Mouse (Mus musculus) left cerebral cortex, postnatal 25 days (tissue): Measurements from ENCODE around the gene Traf3ip2. TPM values are rescaled to one million over a fixed set of nuclear protein-coding genes. Genes with fewer than 3 reads are reported as not detected.
A peak's percentile ranks its signal among the peaks of the same experiment; 100 is the strongest.

Experiments used
- DNase-seq, 2 experiments: peaks; one replicate each; pipeline ENCODE4 v3.0.0; 2022; ENCODE audit warnings: low spot score in 2 of 2, mixed read lengths in 1 of 2
- intact Hi-C: fragments of 180-260 bp; cut with DNase I; formaldehyde crosslinking; loops from one replicate; pipeline ENCODE4 v1.15.1; 2025
- total RNA-seq, 2 experiments: library from RNA; stranded (reverse); gene quantifications; 2 replicates each; pipeline ENCODE4 v1.2.3; 2021

Gene Traf3ip2
- total RNA-seq, 2 experiments from 2014 or later, result 0.43 to 0.92 TPM

DNA sequence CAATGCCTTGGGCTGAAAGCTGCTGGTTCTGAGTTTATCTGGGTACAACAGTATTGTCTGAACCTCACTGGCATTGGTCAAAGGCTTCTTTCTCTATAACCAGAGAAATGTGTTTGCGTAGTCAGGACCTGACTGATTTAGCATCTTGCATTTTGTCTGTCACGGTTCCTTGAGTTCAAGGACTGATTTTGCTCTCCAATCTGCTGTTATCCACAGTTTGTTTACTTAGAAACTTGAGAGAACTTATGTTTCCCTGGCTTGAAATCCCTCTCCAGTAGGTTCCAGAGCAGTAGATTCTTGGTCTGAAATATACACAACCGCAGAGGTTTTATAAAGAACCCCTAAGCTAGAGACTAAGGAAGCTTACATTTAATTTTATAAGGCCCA lies 47.5 kb downstream of the Traf3ip2 start:
- intact Hi-C loops, result no loop called here
- DNase-seq, result no peak

DNA sequence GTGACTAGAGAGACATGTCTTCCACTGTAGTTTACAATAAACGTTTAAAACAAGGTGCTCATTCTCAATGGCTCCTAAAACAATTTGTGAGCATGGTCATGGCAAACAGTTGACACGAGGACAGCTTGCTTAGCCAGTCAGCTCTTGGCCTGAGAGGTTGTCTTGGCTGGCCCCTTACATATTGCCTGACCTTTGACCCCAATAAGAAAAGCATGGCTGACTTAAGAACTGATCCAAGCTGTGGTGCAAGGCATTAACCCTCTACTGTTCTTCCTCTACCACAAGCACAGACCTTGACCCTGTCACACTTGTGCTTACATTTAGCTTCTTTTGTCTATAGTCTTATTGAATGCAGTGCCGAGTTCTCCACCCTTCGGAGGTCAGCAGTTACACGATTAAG lies 48.0 kb downstream of the Traf3ip2 start:
- DNase-seq, result no peak
- intact Hi-C loops, result no loop called here

DNA sequence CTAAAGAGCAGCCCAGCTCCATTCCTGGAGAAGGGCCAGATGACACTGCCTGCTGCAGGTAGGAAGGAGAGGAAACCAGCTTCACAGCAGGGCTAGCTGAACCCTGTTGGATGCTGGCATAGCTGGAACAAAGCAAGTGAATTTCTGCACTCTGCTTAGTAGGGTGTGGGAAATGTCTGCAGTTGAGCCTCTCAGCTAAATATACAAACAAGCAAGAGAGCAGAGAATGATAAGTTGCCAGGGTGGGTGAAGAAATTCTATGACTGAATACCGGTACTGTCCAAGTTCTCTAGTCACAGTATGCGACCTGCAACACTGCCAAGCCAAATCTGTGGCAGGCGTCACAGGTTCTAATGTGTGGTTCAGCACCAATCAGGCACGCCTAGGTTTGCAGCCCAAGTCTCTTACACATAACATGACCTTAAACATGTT lies 52.4 kb downstream of the Traf3ip2 start:
- intact Hi-C loops, result no loop called here

DNA sequence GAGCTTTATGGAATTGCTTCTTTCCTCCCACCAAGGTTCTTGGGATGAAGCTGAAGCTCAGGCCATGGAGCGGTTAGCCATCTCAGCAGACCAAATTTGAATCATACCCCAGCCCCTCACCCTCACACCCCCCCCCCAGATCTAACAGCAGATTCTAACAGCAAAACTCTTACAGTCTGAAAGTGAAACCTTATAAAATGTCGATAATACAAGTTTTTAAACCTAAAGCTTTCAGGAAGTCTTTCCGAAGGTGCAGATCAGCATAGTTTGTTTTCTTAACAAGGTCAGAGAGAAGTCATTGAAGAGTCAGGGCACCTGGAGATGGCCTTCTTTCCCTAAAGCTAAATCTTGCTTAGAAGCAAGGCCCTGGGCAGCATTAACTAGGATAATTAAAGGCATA lies 53.3 kb downstream of the Traf3ip2 start:
- intact Hi-C loops, result no loop called here
- no peak for DNase-seq

More for the DNA sequence above, 52.4 kb downstream of the Traf3ip2 start:
- DNase-seq, result no peak

DNA sequence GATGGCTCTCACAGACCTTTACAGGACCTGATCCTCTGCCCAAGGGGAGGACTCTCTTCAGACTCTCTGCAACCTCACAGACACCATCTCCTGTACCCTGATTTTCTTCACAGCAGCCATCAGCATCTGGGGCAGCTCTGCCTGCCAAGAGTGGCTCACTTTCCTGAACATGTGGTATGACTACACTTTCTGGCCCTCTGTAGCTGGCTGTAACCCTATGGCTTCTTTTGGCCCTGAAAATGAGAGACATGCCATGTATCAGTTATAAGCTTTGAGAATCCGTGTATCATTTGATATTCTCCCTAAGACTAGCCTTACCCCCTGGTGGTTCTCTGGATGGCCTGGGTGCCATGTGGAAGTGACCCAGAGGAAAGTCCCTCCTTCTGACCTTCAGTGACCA lies 58.7 kb downstream of the Traf3ip2 start:
- intact Hi-C loops, result no loop called here
- DNase-seq, result no peak

DNA sequence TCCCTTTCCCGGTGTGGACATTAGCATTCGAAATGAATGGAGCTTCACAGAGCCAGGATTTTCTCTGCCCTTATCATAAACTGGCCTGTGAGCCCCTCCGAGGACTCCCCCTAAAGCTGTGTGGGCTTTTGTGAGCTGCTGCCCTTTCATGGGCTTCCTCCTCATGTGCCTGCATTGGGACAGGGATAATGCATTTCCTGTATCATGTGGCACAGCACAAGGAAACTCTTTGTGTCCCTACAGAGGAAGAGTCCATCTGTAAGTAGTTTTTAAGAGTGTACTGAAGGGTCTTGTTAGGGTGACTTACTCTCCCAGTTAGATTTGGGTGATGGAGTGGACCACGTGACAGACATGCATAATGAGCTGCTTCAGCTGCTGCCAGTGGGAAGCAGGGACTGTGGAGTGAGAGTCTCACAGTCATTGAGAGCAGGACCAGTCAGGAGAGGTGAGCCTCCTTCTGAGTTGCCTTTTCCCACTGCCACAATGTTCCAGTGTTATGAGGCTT lies 59.9 kb downstream of the Traf3ip2 start:
- intact Hi-C loops, result no loop called here
- DNase-seq, result peak; percentile 21 to 57

DNA sequence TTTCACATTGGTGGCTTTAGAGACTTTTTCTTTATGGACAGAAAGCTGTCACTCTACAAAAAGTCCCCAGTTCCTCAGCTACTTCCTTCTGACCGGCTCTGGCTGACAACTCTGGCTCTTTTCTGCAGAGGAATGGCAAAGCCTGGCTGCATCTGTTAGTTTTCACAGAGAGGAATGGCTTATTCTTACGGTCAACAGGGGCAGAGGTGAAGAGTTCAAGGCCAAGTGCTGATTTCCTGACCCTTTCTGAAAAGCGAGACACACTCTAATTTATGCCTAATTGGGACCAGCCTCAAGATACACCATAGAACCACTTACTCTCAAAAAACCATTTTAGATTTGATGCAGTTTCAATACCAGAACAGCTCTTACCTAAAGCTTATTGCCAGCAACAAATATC lies 61.4 kb downstream of the Traf3ip2 start:
- no peak for DNase-seq
- intact Hi-C loops, result no loop called here

DNA sequence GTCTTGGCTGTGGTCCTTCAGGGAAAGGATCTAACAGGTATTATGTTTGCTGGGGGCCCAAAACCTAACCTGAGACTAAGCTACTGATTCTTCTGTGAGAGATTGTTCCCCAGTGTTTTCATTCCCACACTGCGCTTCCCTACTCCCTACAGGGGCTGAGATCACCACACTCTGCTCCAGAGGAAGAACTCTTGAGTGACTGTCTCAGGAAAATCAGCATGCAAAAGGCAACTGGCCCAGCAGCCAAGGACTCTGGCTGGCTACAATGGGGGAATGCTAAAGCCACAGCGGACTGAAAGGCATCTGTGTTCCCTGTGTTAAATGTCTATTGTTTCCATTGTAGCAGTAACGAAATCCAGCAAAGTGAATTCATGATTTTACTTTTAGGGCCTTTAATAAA lies 62.0 kb downstream of the Traf3ip2 start:
- intact Hi-C loops, result no loop called here
- DNase-seq, result peak in 1 of 2 experiments; percentile 16

DNA sequence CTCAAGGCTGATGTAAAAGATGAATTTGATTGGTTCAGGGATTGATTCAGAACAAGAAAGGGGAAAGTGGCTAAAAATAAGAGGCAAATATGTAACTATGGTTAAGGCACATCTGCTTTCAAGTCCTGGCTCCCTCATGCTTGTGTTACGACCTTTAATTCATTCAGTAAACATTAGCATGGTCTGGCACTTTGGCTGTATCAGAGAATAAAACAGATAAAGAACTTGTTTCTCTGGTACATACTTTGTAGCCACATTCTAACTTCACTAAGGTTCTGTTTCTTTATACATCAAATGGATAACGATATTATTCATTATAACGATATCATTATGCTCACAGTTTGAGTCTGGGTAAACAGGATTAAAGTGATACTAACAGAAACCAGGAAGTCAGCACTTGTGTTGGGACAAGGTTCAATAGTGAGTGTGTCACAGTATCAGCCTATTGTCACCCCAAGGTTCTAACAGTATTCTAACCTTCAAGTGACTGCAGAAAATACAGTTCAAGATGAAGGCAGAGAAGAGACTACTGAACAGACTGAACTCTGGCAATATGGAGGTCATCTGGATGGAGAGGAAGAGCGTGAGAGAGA lies 65.6 kb downstream of the Traf3ip2 start:
- DNase-seq, result no peak
- intact Hi-C loops, result no loop called here

DNA sequence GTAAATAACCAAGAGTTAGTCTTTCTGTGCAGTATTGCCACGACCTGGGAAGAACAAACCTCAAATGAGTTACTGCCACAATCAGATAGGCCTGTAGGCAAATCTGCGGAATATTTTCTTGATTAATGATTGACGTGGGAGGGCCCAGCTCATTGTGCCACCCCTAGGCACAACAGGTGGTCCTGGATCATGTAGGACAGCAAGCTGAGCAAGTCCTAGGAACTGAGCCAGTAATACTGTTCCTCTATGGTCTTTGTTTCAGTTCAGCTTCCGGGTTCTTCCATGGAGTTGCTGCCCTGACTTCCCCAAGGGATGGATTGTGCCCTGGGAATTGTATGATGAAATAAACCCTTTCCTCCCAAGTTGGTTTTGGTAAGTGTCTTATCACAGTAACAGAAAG lies 68.3 kb downstream of the Traf3ip2 start:
- intact Hi-C loops, result no loop called here
- no peak for DNase-seq

DNA sequence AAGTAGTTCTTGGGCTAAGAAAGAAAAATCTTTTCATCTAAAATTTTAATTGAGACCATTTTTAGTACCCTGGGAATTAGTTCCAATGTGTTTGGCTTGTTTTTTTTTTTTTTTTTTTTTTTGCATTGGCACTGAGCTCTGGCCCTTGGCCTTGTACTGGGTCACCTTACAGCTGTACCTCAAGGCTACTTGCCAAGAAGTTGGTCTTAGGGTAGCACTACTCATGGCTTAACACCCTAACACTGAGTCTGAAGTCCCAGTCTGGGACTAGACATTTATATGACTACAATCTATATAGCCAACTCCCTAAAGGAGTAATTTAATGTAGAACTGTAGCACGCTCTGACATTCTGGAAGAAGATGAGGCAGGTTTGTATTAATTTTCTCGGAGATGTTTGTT lies 69.8 kb downstream of the Traf3ip2 start:
- intact Hi-C loops, result no loop called here
- DNase-seq, result no peak

DNA sequence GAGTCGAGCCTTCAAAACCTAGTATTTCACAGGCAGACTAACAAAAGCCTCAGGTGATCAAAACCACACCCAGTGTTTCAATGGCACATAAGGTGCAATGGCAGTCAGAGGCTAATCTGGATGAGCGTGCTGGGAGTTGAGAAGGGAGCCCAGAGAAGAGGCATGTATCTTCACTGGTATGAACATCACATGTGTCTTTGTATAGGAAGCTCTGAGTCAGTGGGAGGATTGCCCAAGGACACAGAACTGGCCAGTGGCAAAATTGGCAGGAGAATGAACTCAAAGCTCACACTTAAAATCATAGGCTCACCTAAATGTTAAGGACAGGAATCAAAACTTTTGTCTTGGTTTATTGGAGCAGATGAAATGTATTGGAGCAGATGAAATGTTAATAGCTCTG lies 70.7 kb downstream of the Traf3ip2 start:
- intact Hi-C loops, result no loop called here
- DNase-seq, result no peak

DNA sequence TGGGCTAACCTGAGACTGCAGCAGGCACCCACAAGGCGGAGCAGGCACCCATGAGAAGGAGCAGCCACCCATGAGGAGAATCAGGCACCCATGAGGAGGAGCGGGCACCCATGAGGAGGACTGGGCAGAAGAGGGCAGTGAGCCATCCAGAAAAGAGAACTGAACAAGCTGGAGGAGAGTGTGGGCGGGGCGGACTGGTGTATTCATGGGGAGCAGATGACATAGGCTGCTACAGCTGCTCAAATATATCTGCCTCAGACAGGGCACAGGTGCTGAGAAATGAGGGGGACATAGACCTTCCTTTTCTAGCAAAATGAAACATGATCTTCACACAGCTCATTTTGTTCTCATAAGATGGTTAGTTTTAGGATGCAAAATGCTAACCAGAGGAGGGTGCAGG lies 74.1 kb downstream of the Traf3ip2 start:
- intact Hi-C loops, result no loop called here
- DNase-seq, result peak; percentile 13 to 23

DNA sequence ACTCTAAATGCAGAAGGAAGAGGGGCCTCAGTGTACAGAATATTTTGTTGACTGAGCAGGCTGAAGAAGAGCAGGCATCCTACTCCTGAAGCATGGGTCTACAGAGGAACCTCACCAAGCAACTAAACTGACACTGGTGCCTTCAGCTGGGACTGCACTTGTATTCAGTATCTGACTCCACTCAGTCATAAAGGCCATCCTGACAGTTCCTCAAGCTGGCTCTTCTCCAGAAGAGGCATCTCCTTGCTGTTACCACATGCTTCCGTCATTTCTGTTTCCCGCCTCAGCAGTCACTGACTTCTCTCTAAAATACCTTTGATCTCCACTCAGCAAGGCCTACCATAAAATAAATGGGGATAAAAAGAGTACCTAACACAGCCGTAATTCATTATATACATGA lies 75.1 kb downstream of the Traf3ip2 start:
- intact Hi-C loops, result no loop called here
- no peak for DNase-seq

DNA sequence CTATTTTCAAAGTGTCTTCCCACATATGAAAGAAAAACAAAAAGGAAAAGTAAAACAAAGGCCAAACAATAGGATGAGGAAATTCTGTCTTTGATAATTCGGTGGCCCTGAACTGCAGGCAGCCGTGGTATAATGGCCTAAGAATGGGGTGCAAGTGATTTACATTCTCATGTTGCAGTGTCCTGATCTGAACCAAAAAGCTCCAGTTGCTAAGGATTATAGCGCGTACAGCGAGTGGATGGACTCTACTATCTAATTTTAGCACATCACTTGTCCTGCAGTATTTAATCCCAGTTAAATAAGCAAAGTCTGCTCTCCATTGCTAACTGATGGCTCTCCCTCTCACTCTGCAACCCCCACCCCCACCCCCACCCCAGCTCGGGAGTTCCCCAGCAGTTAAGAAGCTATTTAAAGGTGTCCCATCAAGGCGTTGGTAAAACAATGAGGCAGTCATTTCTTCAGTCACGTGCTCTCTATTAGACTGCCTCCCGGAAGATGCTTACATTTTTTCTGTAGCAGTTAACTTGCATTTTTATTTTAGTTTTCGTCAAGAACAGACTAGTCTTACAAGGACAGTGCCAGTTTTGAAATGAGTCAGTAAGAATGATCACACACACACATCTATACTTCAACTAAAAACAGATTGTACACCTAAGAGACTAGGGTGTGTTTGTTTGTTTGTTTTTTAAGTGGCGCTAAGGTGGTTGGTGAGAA lies 78.8 kb downstream of the Traf3ip2 start:
- DNase-seq, result no peak
- intact Hi-C loops, result no loop called here

DNA sequence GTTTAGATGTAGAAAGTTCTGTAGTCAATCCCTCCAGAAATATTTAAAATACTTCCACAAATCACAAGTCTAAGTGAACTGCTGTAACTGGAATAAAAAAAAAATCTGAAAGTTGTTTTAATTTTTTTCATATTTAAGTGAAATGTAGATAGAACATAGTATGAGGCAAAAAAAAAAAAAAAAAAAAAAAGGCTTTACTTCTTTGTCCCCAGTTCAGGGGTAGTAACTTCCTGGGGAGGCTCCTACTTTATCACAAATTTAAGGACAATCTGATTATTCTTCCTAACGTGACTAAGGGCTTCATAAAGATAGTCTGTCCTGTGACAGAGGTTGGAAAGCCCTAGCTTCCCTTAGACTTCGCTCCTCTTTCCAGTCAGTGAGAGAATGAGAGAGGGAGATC lies 79.4 kb downstream of the Traf3ip2 start:
- intact Hi-C loops, result no loop called here
- no peak for DNase-seq

Other genes with a start within 250 kb of the Traf3ip2 start
- 100 to 1,000 TPM; 128 to 136 TPM for gene Fyn, start 244.1 kb upstream of the Traf3ip2 start, total RNA-seq
- 10 to 100 TPM; 24.7 to 28.5 TPM for gene Rev3l, start 119.2 kb downstream of the Traf3ip2 start, total RNA-seq